Mouse (Mus musculus): ENCODE measurements around the gene Pcif1. TPM values are rescaled to one million over a fixed set of nuclear protein-coding genes. Genes with fewer than 3 reads are reported as not detected.

Gene Pcif1
- polyA plus RNA-seq, 2 experiments: 40.5 to 66.4 TPM

- Histone ChIP-seq H3K36me3 (ENCODE audit: control insufficient read depth, insufficient read depth, low read length) (no peaks in the 10 kb centered on the region), H3K4me2 (replicated peaks; ENCODE audit: low read depth, low read length, severe bottlenecking) (peak overlapping the region; percentile 97), H3K9ac (ENCODE audit: low read depth, low read length, severe bottlenecking) (peak overlapping the region; percentile 34; the same call in 1 of the 2 replicates), H3K9me3 (ENCODE audit: control insufficient read depth, low read length) (no peaks in the 10 kb centered on the region), H3K4me1 (ENCODE audit: control insufficient read depth, insufficient read depth, low read length) (peaks cover 10% of the 10 kb centered on the region; the same call in 1 of the 2 replicates), H3K4me3 (replicated peaks; ENCODE audit: low read length) (peak overlapping the region; percentile 52), H3K27me3 (ENCODE audit: control insufficient read depth, insufficient read depth, low read length) (peaks cover 41% of the 10 kb centered on the region), H3K27ac (replicated peaks; ENCODE audit: low read depth, low read length) (no peak overlapping the region)
- 1% methylated on average over 42 of the region's 42 CpGs for WGBS
- TF ChIP-seq POLR2A (IDR thresholded peaks at IDR 0.05; ENCODE audit: borderline replicate concordance, extremely low read depth, insufficient read depth, insufficient read length): no peak
- no peak for DNase-seq (ENCODE audit: low spot score)
- ATAC-seq (ENCODE audit: low FRiP score, low read depth): peak; percentile 30
These were observed 22.6 kb upstream of the Pcif1 start for GRCm38 (mm10) chr2:164856309-164857100.

- H3K27ac ChIP-seq (replicated peaks; ENCODE audit: low read depth, low read length): no peak within 1 kb of the TSS
- H3K9me3 ChIP-seq (ENCODE audit: control insufficient read depth, low read length): no peaks in the 10 kb centered on the region
- no peaks in the 10 kb centered on the region for H3K36me3 ChIP-seq (ENCODE audit: control insufficient read depth, insufficient read depth, low read length)
- WGBS: 0% methylated on average over 43 of the region's 47 CpGs
- no peak for TF ChIP-seq POLR2A (IDR thresholded peaks at IDR 0.05; ENCODE audit: borderline replicate concordance, extremely low read depth, insufficient read depth, insufficient read length)
- H3K4me1 ChIP-seq (ENCODE audit: control insufficient read depth, insufficient read depth, low read length): peaks cover 13% of the 10 kb centered on the region; the same call in 1 of the 2 replicates
- H3K27me3 ChIP-seq (ENCODE audit: control insufficient read depth, insufficient read depth, low read length): peaks cover 41% of the 10 kb centered on the region
- peak within 1 kb of the TSS; percentile 47 for H3K9ac ChIP-seq (ENCODE audit: low read depth, low read length, severe bottlenecking)
- peak within 1 kb of the TSS; percentile 97 for H3K4me2 ChIP-seq (replicated peaks; ENCODE audit: low read depth, low read length, severe bottlenecking)
- DNase-seq (ENCODE audit: low spot score) (peak; percentile 78), ATAC-seq (ENCODE audit: low FRiP score, low read depth) (peak; percentile 65)
- peak within 1 kb of the TSS; percentile 52 for H3K4me3 ChIP-seq (replicated peaks; ENCODE audit: low read length)
These were observed 21.8 kb upstream of the Pcif1 start, which contains the start of gene Pltp for GRCm38 (mm10) chr2:164857101-164857821. Gene Pltp, minus strand, starts transcription at chr2:164857711.

GRCm38 (mm10) chr2:164857842-164858553 is 21.1 kb upstream of the Pcif1 start:
- DNase-seq (ENCODE audit: low spot score): no peak

GRCm38 (mm10) chr2:164859155-164859554 is 19.9 kb upstream of the Pcif1 start:
- no peak overlapping the region for H3K4me3 ChIP-seq (replicated peaks; ENCODE audit: low read length)
- H3K4me2 ChIP-seq (replicated peaks; ENCODE audit: low read depth, low read length, severe bottlenecking): no peak overlapping the region
- H3K4me1 ChIP-seq (ENCODE audit: control insufficient read depth, insufficient read depth, low read length): peaks cover 13% of the 10 kb centered on the region; the same call in 1 of the 2 replicates
- no peak for DNase-seq (ENCODE audit: low spot score)
- peaks cover 41% of the 10 kb centered on the region for H3K27me3 ChIP-seq (ENCODE audit: control insufficient read depth, insufficient read depth, low read length)
- H3K9me3 ChIP-seq (ENCODE audit: control insufficient read depth, low read length): no peaks in the 10 kb centered on the region
- no peak overlapping the region for H3K9ac ChIP-seq (ENCODE audit: low read depth, low read length, severe bottlenecking)
- no peak for ATAC-seq (ENCODE audit: low FRiP score, low read depth)
- no peak for TF ChIP-seq POLR2A (IDR thresholded peaks at IDR 0.05; ENCODE audit: borderline replicate concordance, extremely low read depth, insufficient read depth, insufficient read length)
- H3K27ac ChIP-seq (replicated peaks; ENCODE audit: low read depth, low read length): no peak overlapping the region
- WGBS: 43% methylated on average over 2 of the region's 2 CpGs
- no peaks in the 10 kb centered on the region for H3K36me3 ChIP-seq (ENCODE audit: control insufficient read depth, insufficient read depth, low read length)

More at GRCm38 (mm10) chr2:164857842-164858553, 21.1 kb upstream of the Pcif1 start:
- peaks cover 13% of the 10 kb centered on the region; the same call in 1 of the 2 replicates for H3K4me1 ChIP-seq (ENCODE audit: control insufficient read depth, insufficient read depth, low read length)
- WGBS: 6% methylated on average over 18 of the region's 19 CpGs
- no peak for ATAC-seq (ENCODE audit: low FRiP score, low read depth)
- TF ChIP-seq POLR2A (IDR thresholded peaks at IDR 0.05; ENCODE audit: borderline replicate concordance, extremely low read depth, insufficient read depth, insufficient read length): no peak
- peak overlapping the region; percentile 97 for H3K4me2 ChIP-seq (replicated peaks; ENCODE audit: low read depth, low read length, severe bottlenecking)
- H3K27me3 ChIP-seq (ENCODE audit: control insufficient read depth, insufficient read depth, low read length): peaks cover 41% of the 10 kb centered on the region
- peak overlapping the region; percentile 52 for H3K4me3 ChIP-seq (replicated peaks; ENCODE audit: low read length)
- no peak overlapping the region for H3K27ac ChIP-seq (replicated peaks; ENCODE audit: low read depth, low read length)
- no peaks in the 10 kb centered on the region for H3K9me3 ChIP-seq (ENCODE audit: control insufficient read depth, low read length)
- H3K36me3 ChIP-seq (ENCODE audit: control insufficient read depth, insufficient read depth, low read length): no peaks in the 10 kb centered on the region
- H3K9ac ChIP-seq (ENCODE audit: low read depth, low read length, severe bottlenecking): peak overlapping the region; percentile 47
